Mouse (Mus musculus): ENCODE data around the gene Zmynd11. TPM values are rescaled to one million over a fixed set of nuclear protein-coding genes. Genes with fewer than 3 reads are reported as not detected.
"Not testable (repeated sequence)": the region's sequence is repeated elsewhere in the genome, so short reads cannot be mapped to it uniquely, and the experiment has no call there.

Gene Zmynd11
- polyA plus RNA-seq, 1 experiment: 27.1 TPM

- TF ChIP-seq POLR2A (IDR thresholded peaks at IDR 0.05; ENCODE audit: low read depth, low read length): no peak
- no peak for TF ChIP-seq CTCF (IDR thresholded peaks at IDR 0.05; ENCODE audit: extremely low read depth, insufficient read depth, insufficient read length, insufficient replicate concordance)
- Histone ChIP-seq H3K4me3 (ENCODE audit: extremely low read depth, insufficient read depth, insufficient read length) (no peak overlapping the region), H3K4me1 (ENCODE audit: control insufficient read depth, insufficient read depth, insufficient read length) (peaks cover 13% of the 10 kb centered on the region), H3K27ac (ENCODE audit: insufficient read depth, low read length) (no peak overlapping the region), H3K27me3 (ENCODE audit: control insufficient read depth, insufficient read depth, low read length) (no peaks in the 10 kb centered on the region), H3K36me3 (ENCODE audit: control insufficient read depth, insufficient read depth, low read length) (no peaks in the 10 kb centered on the region)
- 88% methylated on average over 9 of the region's 9 CpGs for WGBS
- DNase-seq (ENCODE audit: low read depth in 1 of 2, low spot score in 2 of 2): no peak
Observed at GRCm38 (mm10) chr13:9757842-9758491, 7.2 kb downstream of the Zmynd11 start.

DNA sequence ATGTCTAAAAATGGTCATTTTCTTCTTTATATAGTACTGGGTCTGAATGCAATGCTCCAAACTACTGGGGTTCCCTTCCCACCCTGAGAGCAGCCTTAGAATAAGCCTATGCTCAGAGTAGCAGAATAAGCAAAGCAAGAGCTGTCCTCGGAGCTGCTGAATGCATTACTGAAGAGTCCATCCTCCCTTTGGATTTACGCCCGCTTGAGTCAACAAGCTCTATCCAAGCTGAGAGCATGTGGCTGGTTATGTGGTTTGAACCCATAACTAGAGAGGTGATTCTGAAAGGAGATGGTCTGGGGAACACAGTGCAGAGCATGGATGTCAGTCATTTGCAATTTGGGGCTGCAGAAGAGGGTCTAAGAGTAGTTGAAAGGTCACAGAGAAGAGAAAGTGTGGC, 11.4 kb downstream of the Zmynd11 start:
- no peak overlapping the region for H3K4me3 ChIP-seq (ENCODE audit: extremely low read depth, insufficient read depth, insufficient read length)
- peaks cover 2% of the 10 kb centered on the region; the same call in 1 of the 2 replicates for H3K4me1 ChIP-seq (ENCODE audit: control insufficient read depth, insufficient read depth, insufficient read length)
- no peaks in the 10 kb centered on the region for H3K27me3 ChIP-seq (ENCODE audit: control insufficient read depth, insufficient read depth, low read length)
- DNase-seq (ENCODE audit: low read depth in 1 of 2, low spot score in 2 of 2): no peak
- WGBS: 89% methylated on average over 3 of the region's 3 CpGs
- TF ChIP-seq POLR2A (IDR thresholded peaks at IDR 0.05; ENCODE audit: low read depth, low read length) (no peak), CTCF (IDR thresholded peaks at IDR 0.05; ENCODE audit: extremely low read depth, insufficient read depth, insufficient read length, insufficient replicate concordance) (no peak)
- no peak overlapping the region for H3K27ac ChIP-seq (ENCODE audit: insufficient read depth, low read length)
- no peaks in the 10 kb centered on the region for H3K36me3 ChIP-seq (ENCODE audit: control insufficient read depth, insufficient read depth, low read length)

- Histone ChIP-seq H3K36me3 (ENCODE audit: control insufficient read depth, insufficient read depth, low read length) (no peaks in the 10 kb centered on the region), H3K27ac (ENCODE audit: insufficient read depth, low read length) (no peak overlapping the region), H3K4me1 (ENCODE audit: control insufficient read depth, insufficient read depth, insufficient read length) (peaks cover 1% of the 10 kb centered on the region; the same call in 1 of the 2 replicates), H3K27me3 (ENCODE audit: control insufficient read depth, insufficient read depth, low read length) (no peaks in the 10 kb centered on the region), H3K4me3 (ENCODE audit: extremely low read depth, insufficient read depth, insufficient read length) (no peak overlapping the region)
- TF ChIP-seq POLR2A (IDR thresholded peaks at IDR 0.05; ENCODE audit: low read depth, low read length) (no peak), CTCF (IDR thresholded peaks at IDR 0.05; ENCODE audit: extremely low read depth, insufficient read depth, insufficient read length, insufficient replicate concordance) (no peak)
- no peak for DNase-seq (ENCODE audit: low read depth in 1 of 2, low spot score in 2 of 2)
- 91% methylated on average over 1 of the region's 1 CpGs for WGBS
Observed at GRCm38 (mm10) chr13:9750320-9750719, 14.8 kb downstream of the Zmynd11 start.

DNA sequence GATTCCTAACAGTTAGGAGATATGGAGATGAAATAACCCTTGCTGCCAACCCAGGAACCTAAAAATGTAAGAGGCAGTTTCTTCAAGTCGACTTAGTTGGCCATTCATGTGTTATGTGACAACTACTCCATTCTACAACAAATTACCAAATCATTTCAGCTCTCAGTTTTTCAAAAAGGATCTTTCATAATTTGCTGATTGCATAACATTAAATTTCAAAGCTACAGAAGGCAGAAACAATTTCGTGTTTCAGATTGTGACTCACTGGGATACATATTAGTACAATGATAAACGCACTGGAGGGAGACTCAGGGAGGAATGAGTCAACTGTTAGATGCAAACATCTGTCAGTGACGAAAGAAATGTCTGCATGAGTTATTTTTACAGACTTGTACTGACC, 15.3 kb downstream of the Zmynd11 start:
- Histone ChIP-seq H3K36me3 (ENCODE audit: control insufficient read depth, insufficient read depth, low read length) (no peaks in the 10 kb centered on the region), H3K27me3 (ENCODE audit: control insufficient read depth, insufficient read depth, low read length) (no peaks in the 10 kb centered on the region), H3K4me1 (ENCODE audit: control insufficient read depth, insufficient read depth, insufficient read length) (no peaks in the 10 kb centered on the region), H3K27ac (ENCODE audit: insufficient read depth, low read length) (no peak overlapping the region), H3K4me3 (ENCODE audit: extremely low read depth, insufficient read depth, insufficient read length) (no peak overlapping the region)
- 78% methylated on average over 4 of the region's 4 CpGs for WGBS
- no peak for TF ChIP-seq CTCF (IDR thresholded peaks at IDR 0.05; ENCODE audit: extremely low read depth, insufficient read depth, insufficient read length, insufficient replicate concordance)
- TF ChIP-seq POLR2A (IDR thresholded peaks at IDR 0.05; ENCODE audit: low read depth, low read length): no peak
- no peak for DNase-seq (ENCODE audit: low read depth in 1 of 2, low spot score in 2 of 2)

- 73% methylated on average over 2 of the region's 2 CpGs for WGBS
- Histone ChIP-seq H3K27ac (ENCODE audit: insufficient read depth, low read length) (no peak overlapping the region), H3K36me3 (ENCODE audit: control insufficient read depth, insufficient read depth, low read length) (no peaks in the 10 kb centered on the region), H3K4me1 (ENCODE audit: control insufficient read depth, insufficient read depth, insufficient read length) (peaks cover 3% of the 10 kb centered on the region; the same call in 1 of the 2 replicates), H3K27me3 (ENCODE audit: control insufficient read depth, insufficient read depth, low read length) (no peaks in the 10 kb centered on the region), H3K4me3 (ENCODE audit: extremely low read depth, insufficient read depth, insufficient read length) (no peak overlapping the region)
- TF ChIP-seq CTCF (IDR thresholded peaks at IDR 0.05; ENCODE audit: extremely low read depth, insufficient read depth, insufficient read length, insufficient replicate concordance): no peak
- TF ChIP-seq POLR2A (IDR thresholded peaks at IDR 0.05; ENCODE audit: low read depth, low read length): no peak
- no peak for DNase-seq (ENCODE audit: low read depth in 1 of 2, low spot score in 2 of 2)
Observed at GRCm38 (mm10) chr13:9738190-9738589, 26.9 kb downstream of the Zmynd11 start.

DNA sequence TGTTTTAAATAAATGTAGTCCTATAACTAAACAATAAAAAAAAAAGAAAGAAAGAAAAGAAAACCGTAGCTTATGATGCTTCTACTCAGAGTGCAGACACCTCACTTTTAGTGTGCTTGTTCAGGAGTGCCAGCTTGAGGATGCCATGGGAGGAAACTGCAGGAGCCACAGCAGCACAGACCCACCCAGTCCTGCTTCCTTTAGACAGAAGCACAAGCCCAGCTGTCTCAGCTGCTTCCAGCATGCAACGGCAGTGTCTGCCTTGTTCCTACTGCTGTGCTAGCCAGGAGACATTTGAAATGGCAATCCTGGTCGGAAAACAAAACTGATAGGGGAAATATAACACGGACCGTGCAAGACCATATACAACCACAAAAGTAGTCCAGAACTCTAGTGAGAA, 28.1 kb downstream of the Zmynd11 start:
- Histone ChIP-seq H3K36me3 (ENCODE audit: control insufficient read depth, insufficient read depth, low read length) (peaks cover 1% of the 10 kb centered on the region), H3K4me3 (ENCODE audit: extremely low read depth, insufficient read depth, insufficient read length) (no peak overlapping the region), H3K27me3 (ENCODE audit: control insufficient read depth, insufficient read depth, low read length) (no peaks in the 10 kb centered on the region), H3K27ac (ENCODE audit: insufficient read depth, low read length) (no peak overlapping the region), H3K4me1 (ENCODE audit: control insufficient read depth, insufficient read depth, insufficient read length) (peaks cover 2% of the 10 kb centered on the region; the same call in 1 of the 2 replicates)
- DNase-seq (ENCODE audit: low read depth in 1 of 2, low spot score in 2 of 2): no peak
- TF ChIP-seq POLR2A (IDR thresholded peaks at IDR 0.05; ENCODE audit: low read depth, low read length) (no peak), CTCF (IDR thresholded peaks at IDR 0.05; ENCODE audit: extremely low read depth, insufficient read depth, insufficient read length, insufficient replicate concordance) (no peak)
- 44% methylated on average over 5 of the region's 5 CpGs for WGBS

- not testable (repeated sequence) for H3K27ac ChIP-seq (ENCODE audit: insufficient read depth, low read length); H3K4me3 ChIP-seq (ENCODE audit: extremely low read depth, insufficient read depth, insufficient read length); H3K4me1 ChIP-seq (ENCODE audit: control insufficient read depth, insufficient read depth, insufficient read length); H3K27me3 ChIP-seq (ENCODE audit: control insufficient read depth, insufficient read depth, low read length)
- DNase-seq (ENCODE audit: low read depth in 1 of 2, low spot score in 2 of 2): peak in 1 of 2 experiments; percentile 5
- WGBS: 90% methylated on average over 4 of the region's 5 CpGs
- H3K36me3 ChIP-seq (ENCODE audit: control insufficient read depth, insufficient read depth, low read length): peaks cover 10% of the 10 kb centered on the region
Observed at GRCm38 (mm10) chr13:9732262-9732661, 32.9 kb downstream of the Zmynd11 start.

Measured in spleen, adult 2 months (tissue).